In the genomic region with DNA sequence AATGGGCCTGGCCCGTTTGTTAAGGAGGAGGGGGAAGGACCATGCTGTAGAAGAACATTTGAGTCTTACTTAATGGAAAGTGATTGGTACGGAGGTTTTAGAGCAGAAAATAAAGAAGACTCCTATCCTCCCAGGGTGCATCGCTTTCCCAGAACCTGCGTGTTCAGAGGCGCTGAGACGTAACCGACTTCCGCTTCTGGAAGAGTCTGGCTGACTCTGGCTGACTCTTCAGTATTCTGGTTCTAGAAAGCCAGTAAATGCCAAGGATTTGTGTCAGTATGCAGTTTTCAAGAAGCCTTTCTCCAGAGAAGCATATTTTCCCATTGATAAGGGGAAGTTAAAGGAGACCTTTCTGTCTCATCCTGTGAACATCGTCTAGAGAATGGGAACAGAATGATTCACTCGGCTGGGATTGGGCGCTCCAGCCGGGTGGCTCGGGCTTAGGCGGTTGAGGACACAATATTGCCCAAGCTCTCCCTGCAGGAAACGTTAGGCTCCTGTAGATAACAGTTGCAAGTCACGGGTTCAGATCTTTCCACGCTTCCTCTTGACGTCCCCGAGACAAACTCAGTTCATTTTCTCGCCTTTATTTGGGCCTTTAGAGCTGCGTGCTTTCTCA, we compare ENCODE assay signal across 36 mouse cellular contexts. TPM values are rescaled to one million over a fixed set of nuclear protein-coding genes. Genes with fewer than 3 reads are reported as not detected.
DNase-seq lines count a peak whose midpoint lies in the region; ATAC-seq and TF ChIP-seq lines count a peak whose summit lies in the region.
"Had no signal": no experiment of that assay in that cellular context is flagged by ENCODE, and none has a peak within 500 bp of the region (broad histone marks: within the 10 kb centered on the region; RNA-seq: fewer than 3 reads in every experiment).

No protein-coding gene starts in this region.

- H3K36me3 ChIP-seq in kidney, embryonic 14.5 days (ENCODE audit: control insufficient read depth, insufficient read depth, low read length) = peaks cover 21% of the 10 kb centered on the region; the same call in 1 of the 2 replicates
- H3K36me3 ChIP-seq in liver, adult 2 months (ENCODE audit: control insufficient read depth, insufficient read depth, low read length) = peaks cover 3% of the 10 kb centered on the region; the same call in 1 of the 2 replicates
- peaks cover 10% of the 10 kb centered on the region for H3K36me3 ChIP-seq in liver, embryonic 11.5 days (ENCODE audit: control insufficient read depth, insufficient read depth, low read length)
- H3K36me3 ChIP-seq in liver, embryonic 13.5 days = peaks cover 28% of the 10 kb centered on the region

- no peaks in the 10 kb centered on the region for H3K9me3 ChIP-seq in kidney, embryonic 14.5 days (ENCODE audit: control insufficient read depth, low read length)
- no peaks in the 10 kb centered on the region for H3K9me3 ChIP-seq in liver, embryonic 11.5 days (ENCODE audit: control insufficient read depth, low read length)
- no peaks in the 10 kb centered on the region for H3K9me3 ChIP-seq in liver, embryonic 13.5 days (replicated peaks)
- H3K9me3 ChIP-seq: embryonic facial prominence, embryonic 13.5 days; forebrain, embryonic 10.5 days; forebrain, embryonic 15.5 days; G1E; heart, embryonic 13.5 days; hindbrain, embryonic 10.5 days; lung, embryonic 15.5 days; midbrain, embryonic 15.5 days had no signal

- no peaks in the 10 kb centered on the region for H3K4me1 ChIP-seq in kidney, embryonic 14.5 days (ENCODE audit: control insufficient read depth, insufficient read depth, low read length)
- peaks cover 5% of the 10 kb centered on the region; the same call in 1 of the 2 replicates for H3K4me1 ChIP-seq in liver, adult 2 months (ENCODE audit: control insufficient read depth, insufficient read depth, low read length)
- peaks cover 15% of the 10 kb centered on the region for H3K4me1 ChIP-seq in liver, embryonic 11.5 days (replicated peaks; ENCODE audit: control insufficient read depth, insufficient read depth, low read length)
- H3K4me1 ChIP-seq in liver, embryonic 13.5 days (replicated peaks) = peaks cover 62% of the 10 kb centered on the region

- no peak for ATAC-seq in kidney, embryonic 14.5 days (ENCODE audit: low FRiP score, low TSS enrichment)
- ATAC-seq in liver, embryonic 11.5 days (replicated peaks; ENCODE audit: low FRiP score) = no peak
- no peak for ATAC-seq in liver, embryonic 13.5 days (ENCODE audit: low read depth)
- ATAC-seq in megakaryocyte, adult 5-6 weeks (ENCODE audit: poor library complexity, severe bottlenecking) = peak; percentile 25
- no peak for ATAC-seq in monocyte, adult 5-6 weeks (replicated peaks; ENCODE audit: insufficient number of reproducible peaks, low FRiP score, low TSS enrichment, poor library complexity, severe bottlenecking)
- ATAC-seq: forebrain, embryonic 15.5 days; hindbrain, embryonic 16.5 days; midbrain, embryonic 15.5 days had no signal

- 91% methylated on average over 21 of the region's 21 CpGs for WGBS in kidney, embryonic 14.5 days
- WGBS in liver, adult 2 months = 82% methylated on average over 21 of the region's 21 CpGs
- 62% methylated on average over 21 of the region's 21 CpGs for WGBS in liver, embryonic 11.5 days
- WGBS in liver, embryonic 13.5 days (ENCODE audit: insufficient replicate concordance) = 53% methylated on average over 21 of the region's 21 CpGs

- no peak overlapping the region for H3K9ac ChIP-seq in kidney, embryonic 14.5 days (ENCODE audit: low read depth, low read length)
- H3K9ac ChIP-seq in liver, adult 2 months (ENCODE audit: low read depth, low read length) = no peak overlapping the region
- H3K9ac ChIP-seq in liver, embryonic 11.5 days (ENCODE audit: low read depth, low read length) = no peak overlapping the region
- no peak overlapping the region for H3K9ac ChIP-seq in liver, embryonic 13.5 days
- H3K9ac ChIP-seq: embryonic facial prominence, embryonic 13.5 days; forebrain, embryonic 15.5 days; heart, embryonic 13.5 days; limb, embryonic 12.5 days; lung, embryonic 15.5 days; midbrain, embryonic 15.5 days had no signal

- no peaks in the 10 kb centered on the region for H3K79me2 ChIP-seq in liver, adult 2 months (ENCODE audit: control insufficient read depth, insufficient read depth, low read length)

- no peak for TF ChIP-seq POLR2A in liver, adult 2 months (IDR thresholded peaks at IDR 0.05; ENCODE audit: extremely low read depth, insufficient read depth, low read length)

- no peak overlapping the region for H3K4me2 ChIP-seq in kidney, embryonic 14.5 days (replicated peaks; ENCODE audit: low read depth, low read length)
- H3K4me2 ChIP-seq in liver, embryonic 11.5 days = no peak overlapping the region
- peak overlapping the region; percentile 99 for H3K4me2 ChIP-seq in liver, embryonic 13.5 days
- H3K4me2 ChIP-seq: embryonic facial prominence, embryonic 13.5 days; forebrain, embryonic 15.5 days; limb, embryonic 12.5 days; lung, embryonic 15.5 days; midbrain, embryonic 15.5 days had no signal

- H3K27ac ChIP-seq in kidney, embryonic 14.5 days (ENCODE audit: low read depth, low read length) = no peak overlapping the region
- H3K27ac ChIP-seq in liver, adult 2 months (replicated peaks; ENCODE audit: insufficient read depth, low read depth, low read length) = 0 out of 2 replicates have a peak overlapping the region, but pooled peaks have one; percentile 25
- H3K27ac ChIP-seq in liver, embryonic 11.5 days (ENCODE audit: low read depth, low read length) = no peak overlapping the region
- no peak overlapping the region; the same call in 1 of the 2 replicates for H3K27ac ChIP-seq in liver, embryonic 13.5 days
- H3K27ac ChIP-seq: forebrain, embryonic 10.5 days; forebrain, embryonic 15.5 days; gastrocnemius, adult 2 months; heart, embryonic 13.5 days; hindbrain, embryonic 10.5 days; limb, embryonic 12.5 days; lung, embryonic 15.5 days; midbrain, embryonic 15.5 days had no signal

- TF ChIP-seq CTCF in liver, adult 2 months (IDR thresholded peaks at IDR 0.05; ENCODE audit: low read depth, low read length) = no peak

- DNase-seq in kidney, adult 18-20 months = peak; percentile 24
- DNase-seq in liver, adult 2 months (ENCODE audit: extremely low read depth, low read depth, low spot score) = no peak
- no peak for DNase-seq in liver, embryonic 11.5 days (ENCODE audit: low spot score)
- no peak for DNase-seq in liver, embryonic 13.5 days
- DNase-seq in spleen, postnatal 4 days (ENCODE audit: low spot score in 2 of 2) = no peak
- DNase-seq: adrenal gland, postnatal 25 days; cerebellum, adult 11-12 months; cerebellum, adult 9-11 months; gastrocnemius, adult 2 months; gastrocnemius, postnatal 36 days; heart, postnatal 14 days; right cerebral cortex, postnatal 25 days; thymus, postnatal 25 days had no signal

- H3K27me3 ChIP-seq in kidney, embryonic 14.5 days (ENCODE audit: control insufficient read depth, insufficient read depth, low read length) = no peaks in the 10 kb centered on the region
- no peaks in the 10 kb centered on the region for H3K27me3 ChIP-seq in liver, adult 2 months (ENCODE audit: control insufficient read depth, insufficient read depth, low read length)
- no peaks in the 10 kb centered on the region for H3K27me3 ChIP-seq in liver, embryonic 11.5 days (replicated peaks; ENCODE audit: control insufficient read depth, insufficient read depth, low read length)
- no peaks in the 10 kb centered on the region for H3K27me3 ChIP-seq in liver, embryonic 13.5 days
- H3K27me3 ChIP-seq: embryonic facial prominence, embryonic 13.5 days; forebrain, embryonic 15.5 days; heart, embryonic 13.5 days; limb, embryonic 12.5 days; lung, embryonic 15.5 days; midbrain, embryonic 15.5 days had no signal

- no peak overlapping the region for H3K4me3 ChIP-seq in kidney, embryonic 14.5 days (ENCODE audit: low read length)
- no peak overlapping the region for H3K4me3 ChIP-seq in liver, adult 2 months (ENCODE audit: insufficient read depth, low read depth, low read length)
- no peak overlapping the region for H3K4me3 ChIP-seq in liver, embryonic 11.5 days (ENCODE audit: low read depth, low read length)
- H3K4me3 ChIP-seq in liver, embryonic 13.5 days (replicated peaks) = no peak overlapping the region
- H3K4me3 ChIP-seq: embryonic facial prominence, embryonic 13.5 days; forebrain, embryonic 10.5 days; forebrain, embryonic 15.5 days; gastrocnemius, adult 2 months; hindbrain, embryonic 10.5 days; limb, embryonic 12.5 days; lung, embryonic 15.5 days; midbrain, embryonic 15.5 days had no signal

RNA-seq across cellular contexts. Expression of a gene that starts 21.7 kb away (rescaled TPM):
- polyA plus RNA-seq in kidney, embryonic 14.5 days (2014; fragmentation: Nextera tagmentation; extraction: Ambion mirVana) = 31.0 and 42.5 TPM in 2 replicates
- total RNA-seq in liver, adult 2 months (2014; rRNA removed) = 16.0 and 16.1 TPM in 2 replicates
- polyA plus RNA-seq in liver, adult 2 months (2012; rRNA removed) = 11.8 and 15.7 TPM in 2 replicates
- polyA plus RNA-seq in liver, embryonic 11.5 days (2014; fragmentation: Nextera tagmentation; extraction: Ambion mirVana) = 34.3 and 42.6 TPM in 2 replicates
- polyA plus RNA-seq in liver, embryonic 13.5 days (2015; fragmentation: Nextera tagmentation; extraction: Ambion mirVana) = 31.0 and 33.3 TPM in 2 replicates
- 42.1 and 42.8 TPM in 2 replicates for total RNA-seq in megakaryocyte, adult 5-6 weeks (2015)
- 74.0 and 91.1 TPM in 2 replicates for total RNA-seq in megakaryocyte, adult 5-6 weeks (2017)
- 87.9 to 137 TPM (median 113 TPM) in 3 replicates for total RNA-seq in monocyte, adult 5-6 weeks (2017)

RNA-seq across cellular contexts. Expression of a gene that starts 39.6 kb away (rescaled TPM):
- polyA plus RNA-seq in kidney, embryonic 14.5 days (2014; fragmentation: Nextera tagmentation; extraction: Ambion mirVana) = 2.0 and 3.2 TPM in 2 replicates
- total RNA-seq in liver, adult 2 months (2014; rRNA removed) = not detected in 2 replicates
- polyA plus RNA-seq in liver, adult 2 months (2012; rRNA removed) = not detected in 2 replicates
- 3.3 TPM in 1 of 2 replicates, not detected in the other for polyA plus RNA-seq in liver, embryonic 11.5 days (2014; fragmentation: Nextera tagmentation; extraction: Ambion mirVana)
- polyA plus RNA-seq in liver, embryonic 13.5 days (2015; fragmentation: Nextera tagmentation; extraction: Ambion mirVana) = not detected in 2 replicates
- total RNA-seq in megakaryocyte, adult 5-6 weeks (2015) = not detected in 2 replicates
- not detected in 2 replicates for total RNA-seq in megakaryocyte, adult 5-6 weeks (2017)
- not detected in 3 replicates for total RNA-seq in monocyte, adult 5-6 weeks (2017)
- total RNA-seq: adrenal gland, adult 18-20 months; adrenal gland, postnatal 25 days; common myeloid progenitor, adult 5-6 weeks; gastrocnemius, adult 2 months; gastrocnemius, postnatal 36 days; heart, adult 8-10 months; heart, postnatal 14 days; layer of hippocampus, adult 18-20 months; layer of hippocampus, postnatal 10 days; left cerebral cortex, adult 18-20 months; left cerebral cortex, postnatal 25 days; neutrophil, adult 5-6 weeks had no signal
- polyA plus RNA-seq: embryonic facial prominence, embryonic 13.5 days; forebrain, embryonic 10.5 days; forebrain, embryonic 15.5 days; G1E; heart, embryonic 13.5 days; hindbrain, embryonic 10.5 days; hindbrain, embryonic 16.5 days; limb, embryonic 12.5 days; midbrain, embryonic 15.5 days; neural tube, embryonic 11.5 days; stomach, embryonic 16.5 days had no signal

RNA-seq across cellular contexts. Expression of a gene that starts 58.4 kb away (rescaled TPM):
- polyA plus RNA-seq in kidney, embryonic 14.5 days (2014; fragmentation: Nextera tagmentation; extraction: Ambion mirVana) = 47.7 and 49.4 TPM in 2 replicates
- 7.6 and 8.1 TPM in 2 replicates for total RNA-seq in liver, adult 2 months (2014; rRNA removed)
- 1.6 and 1.8 TPM in 2 replicates for polyA plus RNA-seq in liver, adult 2 months (2012; rRNA removed)
- 53.8 and 54.2 TPM in 2 replicates for polyA plus RNA-seq in liver, embryonic 11.5 days (2014; fragmentation: Nextera tagmentation; extraction: Ambion mirVana)
- polyA plus RNA-seq in liver, embryonic 13.5 days (2015; fragmentation: Nextera tagmentation; extraction: Ambion mirVana) = 28.0 and 31.0 TPM in 2 replicates
- total RNA-seq in megakaryocyte, adult 5-6 weeks (2015) = 49.3 and 68.2 TPM in 2 replicates
- total RNA-seq in megakaryocyte, adult 5-6 weeks (2017) = 22.2 and 26.3 TPM in 2 replicates
- 62.7 to 74.2 TPM (median 74.1 TPM) in 3 replicates for total RNA-seq in monocyte, adult 5-6 weeks (2017)

Comparison
In these comparisons a context has a peak if more than half of its experiments do, and no peak if none do; other contexts are left out.
1. RNA of a gene that starts 58.4 kb away (polyA plus RNA-seq): 53.8 to 54.2 TPM in liver, embryonic 11.5 days, 47.7 to 49.4 TPM in kidney, embryonic 14.5 days and 28.0 to 31.0 TPM in liver, embryonic 13.5 days; 1.6 to 1.8 TPM in liver, adult 2 months; every median in the first group is over 10 times any median in the second.